Mouse (Mus musculus): ENCODE measurements around the gene Sorbs1. TPM values are rescaled to one million over a fixed set of nuclear protein-coding genes. Genes with fewer than 3 reads are reported as not detected.
A peak's percentile ranks its signal among the peaks of the same experiment; 100 is the strongest.
"Not testable (repeated sequence)": the region's sequence is repeated elsewhere in the genome, so short reads cannot be mapped to it uniquely, and the experiment has no call there.

Sorbs1 gene
- 21.1 and 24.5 TPM in 2 replicates for polyA plus RNA-seq (2016; fragmentation: Nextera tagmentation; extraction: Ambion mirVana)

DNA sequence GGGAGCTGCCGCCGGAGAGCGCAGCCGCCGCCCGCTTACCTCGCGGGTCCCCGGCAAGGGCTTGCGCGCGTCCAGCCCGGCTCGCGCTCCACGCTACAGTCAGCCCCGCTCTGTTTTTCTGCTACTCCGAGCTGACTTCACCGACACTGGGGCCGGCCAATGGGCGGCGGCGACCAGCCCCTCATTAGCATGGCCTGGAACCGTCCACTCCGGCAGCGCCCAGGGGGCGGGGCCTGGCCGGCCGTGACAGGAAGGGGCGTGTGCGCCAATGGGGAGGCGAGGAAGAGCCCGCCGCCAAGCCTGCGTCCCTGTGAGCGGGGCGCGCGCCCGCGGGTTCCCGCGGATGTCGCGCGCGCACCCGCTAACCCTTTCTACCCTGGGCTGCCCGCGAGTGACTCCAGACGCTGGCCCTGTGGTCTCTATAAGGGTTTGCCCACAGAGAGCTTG is at the start of gene Sorbs1:
Gene Sorbs1, minus strand, starts transcription at position 148 of the 447 bp plus-strand sequence.
- Histone ChIP-seq H3K4me3 (peak within 1 kb of the TSS; percentile 79), H3K36me3 (no peaks in the 10 kb centered on the region), H3K9me3 (replicated peaks) (no peaks in the 10 kb centered on the region), H3K4me1 (peaks cover 17% of the 10 kb centered on the region), H3K27me3 (ENCODE audit: low read depth, poor library complexity, severe bottlenecking) (no peaks in the 10 kb centered on the region), H3K27ac (peak within 1 kb of the TSS; percentile 88)
- under 1% methylated on average over 51 of the region's 51 CpGs for WGBS
- DNase-seq (ENCODE audit: low spot score): peak; percentile 96

DNA sequence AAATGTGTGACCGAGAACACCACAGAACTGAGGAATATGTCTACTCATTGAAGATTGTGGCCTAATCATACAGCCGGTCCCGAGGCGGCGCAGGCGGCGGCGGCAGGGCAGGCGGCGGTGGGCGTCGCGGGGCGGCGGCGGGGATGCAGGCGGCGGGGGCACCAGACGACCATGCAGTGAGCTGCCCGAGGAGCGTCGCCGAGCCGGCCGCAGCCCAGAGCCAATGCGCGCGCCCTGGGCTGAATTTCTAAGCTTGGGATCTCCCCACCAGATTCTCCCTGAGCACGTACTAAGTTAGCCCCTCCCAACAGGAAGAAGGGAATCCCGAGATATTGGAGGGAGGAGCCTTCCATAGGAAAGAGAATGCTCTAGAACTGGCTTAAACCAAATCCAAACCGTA is 47.9 kb upstream of the Sorbs1 start:
- H3K9me3 ChIP-seq (replicated peaks); DNase-seq (ENCODE audit: low spot score); H3K4me3 ChIP-seq; H3K4me1 ChIP-seq; H3K27me3 ChIP-seq (ENCODE audit: low read depth, poor library complexity, severe bottlenecking); H3K27ac ChIP-seq: not testable (repeated sequence)
- peaks cover 70% of the 10 kb centered on the region for H3K36me3 ChIP-seq
- WGBS: 80% methylated on average over 17 of the region's 31 CpGs

DNA sequence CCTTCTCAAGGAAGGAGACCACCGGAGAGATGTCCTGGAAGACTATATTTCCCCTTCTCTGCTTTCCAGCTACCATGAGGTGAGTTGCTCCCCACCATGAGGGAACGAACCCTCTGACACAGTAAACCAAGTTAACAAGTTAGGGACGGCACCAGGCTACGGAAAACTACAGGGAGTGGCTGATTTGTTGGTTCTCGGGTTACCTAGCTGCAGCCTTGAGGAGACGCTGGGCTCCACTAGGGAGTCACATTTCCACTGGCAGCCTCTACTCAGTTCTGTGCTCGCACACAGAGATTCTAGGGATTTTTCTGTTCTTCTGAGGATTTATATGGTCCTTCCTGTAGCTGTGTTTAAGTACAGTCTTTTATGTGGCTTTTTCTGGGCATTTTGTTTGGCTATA is 42.5 kb upstream of the Sorbs1 start:
- no peak overlapping the region for H3K27ac ChIP-seq
- H3K4me1 ChIP-seq: no peaks in the 10 kb centered on the region
- H3K27me3 ChIP-seq (ENCODE audit: low read depth, poor library complexity, severe bottlenecking): no peaks in the 10 kb centered on the region
- DNase-seq (ENCODE audit: low spot score): no peak
- 64% methylated on average over 7 of the region's 7 CpGs for WGBS
- H3K9me3 ChIP-seq (replicated peaks): no peaks in the 10 kb centered on the region
- peaks cover 76% of the 10 kb centered on the region for H3K36me3 ChIP-seq
- no peak overlapping the region for H3K4me3 ChIP-seq

DNA sequence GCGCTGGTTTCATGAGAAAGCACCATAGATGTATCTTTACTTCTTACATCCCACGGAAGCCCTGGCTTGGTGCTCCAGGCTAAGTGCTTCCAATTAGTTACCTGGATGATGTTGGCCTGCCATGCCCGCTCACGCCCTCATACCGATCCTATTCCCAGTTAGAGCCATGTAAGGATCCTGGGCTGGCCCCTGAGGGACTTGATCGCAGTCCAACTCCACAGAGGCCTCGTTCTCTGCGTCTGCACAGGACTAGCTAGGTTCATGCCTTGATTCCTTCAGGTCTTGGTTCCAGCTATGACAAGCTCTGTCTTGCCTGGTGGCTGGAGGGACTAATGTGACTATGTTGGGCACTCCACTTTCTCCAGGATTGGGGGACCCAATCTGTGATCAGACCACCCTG is 41.6 kb upstream of the Sorbs1 start:
- H3K4me1 ChIP-seq: no peaks in the 10 kb centered on the region
- H3K36me3 ChIP-seq: peaks cover 85% of the 10 kb centered on the region
- no peaks in the 10 kb centered on the region for H3K27me3 ChIP-seq (ENCODE audit: low read depth, poor library complexity, severe bottlenecking)
- DNase-seq (ENCODE audit: low spot score): no peak
- H3K9me3 ChIP-seq (replicated peaks): no peaks in the 10 kb centered on the region
- WGBS: 95% methylated on average over 8 of the region's 8 CpGs
- H3K27ac ChIP-seq: no peak overlapping the region
- no peak overlapping the region for H3K4me3 ChIP-seq

DNA sequence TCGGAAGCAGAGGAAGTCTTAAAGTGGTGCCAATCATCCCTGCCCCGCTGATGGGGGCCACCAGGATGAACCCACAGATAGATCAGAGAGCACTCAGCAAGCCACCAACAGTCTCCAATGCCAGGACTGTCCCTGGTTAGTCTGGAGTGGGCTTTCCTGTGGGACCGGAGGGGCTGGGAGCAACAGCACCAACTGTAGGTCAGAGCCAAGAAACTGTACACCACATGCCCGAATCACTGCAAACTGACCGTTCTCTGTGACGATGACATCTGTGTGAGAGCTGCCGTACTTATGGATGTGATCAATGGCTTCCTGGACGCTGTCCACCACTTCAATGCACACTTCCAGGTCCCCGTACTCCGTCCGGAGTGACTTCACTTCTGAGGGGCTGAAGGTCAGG is 40.8 kb upstream of the Sorbs1 start:
- Histone ChIP-seq H3K27ac (no peak overlapping the region), H3K9me3 (replicated peaks) (no peaks in the 10 kb centered on the region), H3K4me3 (no peak overlapping the region), H3K36me3 (peaks cover 88% of the 10 kb centered on the region), H3K27me3 (ENCODE audit: low read depth, poor library complexity, severe bottlenecking) (no peaks in the 10 kb centered on the region), H3K4me1 (peaks cover 2% of the 10 kb centered on the region; the same call in 1 of the 2 replicates)
- 94% methylated on average over 11 of the region's 11 CpGs for WGBS
- DNase-seq (ENCODE audit: low spot score): no peak

DNA sequence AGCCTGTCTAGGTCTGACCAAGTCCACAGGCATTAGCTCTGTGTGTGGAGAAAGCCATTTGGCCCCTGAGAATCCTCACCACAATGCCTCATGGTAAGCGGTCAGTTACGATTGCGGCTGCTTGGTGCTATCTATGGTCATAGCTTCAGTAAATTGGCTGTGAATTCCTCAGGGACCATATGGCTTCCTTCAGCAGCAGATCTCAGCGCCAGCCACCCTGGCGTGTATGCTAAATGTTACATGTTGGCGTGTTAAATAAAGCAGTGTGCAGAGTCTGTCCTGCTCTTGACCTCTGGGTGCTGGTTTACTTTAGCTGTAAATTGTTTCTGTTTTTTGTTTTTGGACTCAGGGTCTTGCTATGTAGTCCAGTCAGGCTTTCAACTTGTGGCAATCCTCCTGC is 40.3 kb upstream of the Sorbs1 start:
- Histone ChIP-seq H3K9me3 (replicated peaks) (no peaks in the 10 kb centered on the region), H3K36me3 (peaks cover 88% of the 10 kb centered on the region), H3K27ac (no peak overlapping the region), H3K4me3 (no peak overlapping the region), H3K27me3 (ENCODE audit: low read depth, poor library complexity, severe bottlenecking) (no peaks in the 10 kb centered on the region), H3K4me1 (peaks cover 7% of the 10 kb centered on the region; the same call in 1 of the 2 replicates)
- no peak for DNase-seq (ENCODE audit: low spot score)
- WGBS: 90% methylated on average over 6 of the region's 6 CpGs

DNA sequence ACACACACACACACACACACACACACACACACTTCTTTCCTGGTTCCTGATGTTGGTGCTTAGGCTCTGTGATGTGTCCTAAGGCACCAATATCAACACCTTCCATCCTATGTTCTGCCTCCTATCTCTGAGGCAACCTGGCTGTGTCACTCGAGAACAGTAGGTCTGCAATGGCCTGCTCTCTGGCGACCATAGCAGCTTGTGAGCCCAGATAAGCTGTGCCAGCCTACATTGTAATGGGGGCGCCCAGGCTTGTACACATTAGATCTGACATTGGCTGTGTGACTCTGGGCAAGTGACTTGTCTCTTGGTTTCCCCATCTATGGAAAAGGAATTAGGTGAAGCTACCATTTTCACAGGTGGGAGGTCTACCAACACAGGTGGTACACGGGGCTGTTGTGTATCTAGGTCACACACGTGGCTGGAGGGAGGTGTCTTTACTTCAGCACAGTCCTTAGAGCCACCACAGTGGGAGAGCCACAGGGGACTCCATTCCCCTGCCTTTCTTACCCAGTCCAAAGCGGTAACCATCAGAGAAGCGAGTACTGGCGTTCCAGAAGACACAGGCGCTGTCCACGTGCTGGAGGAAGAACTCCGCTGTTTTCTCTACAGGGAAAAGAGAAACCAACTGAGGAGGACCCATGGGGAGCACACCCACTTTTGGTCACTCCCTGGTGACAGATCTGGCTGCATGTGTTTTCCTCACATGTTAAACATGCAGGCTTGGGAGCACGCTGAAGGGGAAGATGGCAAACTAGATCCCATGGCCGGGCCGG is 39.6 kb upstream of the Sorbs1 start:
- peaks cover 84% of the 10 kb centered on the region for H3K36me3 ChIP-seq
- no peak overlapping the region for H3K27ac ChIP-seq
- no peak for DNase-seq (ENCODE audit: low spot score)
- no peak overlapping the region for H3K4me3 ChIP-seq
- H3K9me3 ChIP-seq (replicated peaks): no peaks in the 10 kb centered on the region
- H3K27me3 ChIP-seq (ENCODE audit: low read depth, poor library complexity, severe bottlenecking): no peaks in the 10 kb centered on the region
- H3K4me1 ChIP-seq: peaks cover 12% of the 10 kb centered on the region; the same call in 1 of the 2 replicates
- 91% methylated on average over 14 of the region's 14 CpGs for WGBS

DNA sequence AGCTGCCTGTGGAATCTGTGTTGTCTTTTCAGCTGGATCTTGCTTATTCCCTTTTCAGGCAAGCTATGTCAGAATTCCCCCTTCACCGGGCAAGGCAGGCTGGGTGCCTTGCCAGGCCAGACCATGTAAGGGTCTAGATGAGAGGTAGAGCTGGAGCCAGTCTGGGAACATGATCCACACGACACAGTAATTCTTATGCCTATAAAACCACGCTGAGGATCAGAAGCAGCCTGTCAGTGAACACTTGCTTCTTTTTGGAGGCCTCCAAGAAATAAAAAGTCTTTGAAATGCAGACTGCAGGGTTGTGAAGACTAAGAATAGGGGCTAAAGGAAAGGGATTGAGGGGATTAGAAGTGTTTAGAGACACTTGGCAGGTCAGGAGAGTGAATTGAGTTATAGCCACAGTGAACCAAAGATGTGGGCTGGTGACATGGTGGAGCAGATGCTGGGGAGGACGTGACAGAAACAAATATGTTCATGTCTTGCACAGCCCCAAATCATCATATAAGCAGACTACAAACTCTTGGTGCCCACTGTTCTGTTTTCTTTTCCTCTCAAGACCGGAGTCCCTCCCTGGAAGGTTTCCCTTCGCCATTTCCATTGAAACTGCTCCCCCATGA is 36.0 kb upstream of the Sorbs1 start:
- Histone ChIP-seq H3K4me3 (no peak overlapping the region), H3K36me3 (peaks cover 48% of the 10 kb centered on the region), H3K4me1 (peaks cover 12% of the 10 kb centered on the region; the same call in 1 of the 2 replicates), H3K27me3 (ENCODE audit: low read depth, poor library complexity, severe bottlenecking) (no peaks in the 10 kb centered on the region), H3K27ac (no peak overlapping the region), H3K9me3 (replicated peaks) (no peaks in the 10 kb centered on the region)
- DNase-seq (ENCODE audit: low spot score): no peak
- WGBS: 75% methylated on average over 6 of the region's 6 CpGs

DNA sequence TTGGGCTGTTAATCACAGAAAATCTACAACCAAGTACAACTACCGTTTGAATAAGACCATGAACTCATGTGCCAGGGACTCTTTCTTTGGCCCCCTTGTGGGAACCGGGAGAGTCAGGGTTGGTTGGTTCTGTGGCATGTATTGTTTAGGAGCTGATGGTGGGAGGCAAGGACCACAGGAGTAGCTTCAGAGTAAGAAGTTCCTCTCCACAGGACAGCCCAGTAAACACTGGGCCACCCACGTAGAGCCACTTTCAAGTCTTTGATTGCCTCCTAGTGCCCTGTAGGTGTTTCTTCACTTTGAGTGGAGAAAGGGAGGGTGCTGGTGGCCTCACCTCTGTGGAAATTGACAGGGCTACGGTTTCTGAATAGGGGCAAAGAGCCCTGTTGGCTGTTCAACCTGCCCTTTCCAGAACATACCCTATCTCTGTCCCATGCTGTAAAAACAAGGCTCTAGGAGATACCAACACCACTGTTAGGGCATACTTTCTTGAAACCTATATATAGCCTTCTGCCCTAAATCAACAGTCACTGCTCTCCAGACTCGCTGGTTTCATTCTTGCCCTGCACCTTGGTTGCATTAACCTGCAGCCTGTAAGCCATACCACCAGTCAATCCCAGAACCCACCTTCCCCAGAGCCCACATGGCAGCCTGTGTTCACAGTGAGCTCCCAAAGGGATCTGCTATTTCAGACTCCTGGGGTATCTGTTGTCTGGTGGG is 35.4 kb upstream of the Sorbs1 start:
- no peak for DNase-seq (ENCODE audit: low spot score)
- no peak overlapping the region for H3K27ac ChIP-seq
- 39% methylated on average over 5 of the region's 5 CpGs for WGBS
- peaks cover 41% of the 10 kb centered on the region for H3K36me3 ChIP-seq
- peaks cover 12% of the 10 kb centered on the region; the same call in 1 of the 2 replicates for H3K4me1 ChIP-seq
- no peak overlapping the region for H3K4me3 ChIP-seq
- no peaks in the 10 kb centered on the region for H3K9me3 ChIP-seq (replicated peaks)
- H3K27me3 ChIP-seq (ENCODE audit: low read depth, poor library complexity, severe bottlenecking): no peaks in the 10 kb centered on the region

DNA sequence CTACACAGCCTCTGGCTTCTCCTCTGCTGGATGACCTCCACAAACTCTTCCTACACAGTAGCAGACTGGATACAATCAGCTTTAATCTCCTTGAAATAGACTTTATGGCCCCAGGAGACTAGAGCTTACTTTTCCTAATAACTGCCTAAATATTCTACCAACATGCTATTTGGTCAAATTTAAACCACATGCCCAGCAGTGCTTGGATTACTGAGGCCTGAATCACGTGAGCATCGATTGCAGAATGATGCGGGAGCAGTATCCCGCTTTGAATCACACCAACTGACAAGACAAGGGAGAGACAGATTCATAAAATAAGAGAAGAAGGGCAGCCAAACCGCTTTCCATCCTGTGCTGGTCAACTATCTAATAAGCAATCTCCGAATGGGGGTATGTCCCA is 34.8 kb upstream of the Sorbs1 start:
- H3K4me3 ChIP-seq: no peak overlapping the region
- H3K27ac ChIP-seq: no peak overlapping the region
- H3K4me1 ChIP-seq: peaks cover 12% of the 10 kb centered on the region; the same call in 1 of the 2 replicates
- H3K27me3 ChIP-seq (ENCODE audit: low read depth, poor library complexity, severe bottlenecking): no peaks in the 10 kb centered on the region
- no peaks in the 10 kb centered on the region for H3K9me3 ChIP-seq (replicated peaks)
- H3K36me3 ChIP-seq: peaks cover 36% of the 10 kb centered on the region
- WGBS: 86% methylated on average over 6 of the region's 6 CpGs
- DNase-seq (ENCODE audit: low spot score): no peak

DNA sequence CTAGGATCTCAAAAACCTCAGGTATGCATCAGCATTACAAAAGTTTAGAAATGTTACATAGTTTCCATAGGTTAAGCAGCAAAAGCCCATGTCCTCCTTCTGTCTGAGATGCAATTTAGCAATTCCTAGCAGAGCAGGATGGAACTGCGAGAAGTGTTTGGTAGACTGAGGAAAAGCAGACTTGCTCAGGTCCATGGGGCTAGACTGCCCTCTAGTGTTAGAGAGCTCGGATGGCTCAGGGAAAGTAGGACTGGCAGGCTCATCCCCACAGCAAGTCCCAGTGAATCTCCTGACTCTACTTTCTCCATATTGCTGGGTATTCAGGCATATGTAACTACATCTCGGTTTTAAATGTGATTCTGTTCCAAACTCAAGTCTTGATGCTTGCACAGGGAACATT is 31.3 kb upstream of the Sorbs1 start:
- peak; percentile 72 for DNase-seq (ENCODE audit: low spot score)
- WGBS: 14% methylated on average over 3 of the region's 3 CpGs
- Histone ChIP-seq H3K9me3 (replicated peaks) (no peaks in the 10 kb centered on the region), H3K4me1 (peaks cover 12% of the 10 kb centered on the region; the same call in 1 of the 2 replicates), H3K36me3 (0 out of 2 replicates have a peak, but pooled peaks cover under 1% of the 10 kb centered on the region), H3K27ac (no peak overlapping the region), H3K4me3 (no peak overlapping the region), H3K27me3 (ENCODE audit: low read depth, poor library complexity, severe bottlenecking) (no peaks in the 10 kb centered on the region)

DNA sequence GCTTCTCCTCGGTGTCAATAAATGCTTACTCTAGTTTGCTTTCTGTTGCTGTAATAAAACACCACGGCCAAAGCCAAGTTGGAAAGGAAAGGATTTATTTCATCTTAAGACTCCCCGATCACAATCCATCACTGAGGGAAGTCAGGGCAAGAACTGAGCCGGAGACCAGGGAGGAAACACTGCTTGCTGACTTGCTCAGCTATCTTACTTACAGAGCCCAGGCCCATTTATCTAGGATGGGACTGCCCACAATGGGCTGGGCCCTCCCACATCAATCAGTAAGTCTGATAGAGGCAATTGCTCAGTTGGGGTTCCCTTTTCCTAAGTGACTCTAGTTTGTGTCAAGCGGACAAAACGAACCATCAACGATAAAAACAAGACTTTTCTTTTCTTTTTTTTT is 29.2 kb upstream of the Sorbs1 start:
- Histone ChIP-seq H3K4me1 (no peaks in the 10 kb centered on the region), H3K36me3 (no peaks in the 10 kb centered on the region), H3K27ac (no peak overlapping the region), H3K4me3 (no peak overlapping the region), H3K27me3 (ENCODE audit: low read depth, poor library complexity, severe bottlenecking) (no peaks in the 10 kb centered on the region), H3K9me3 (replicated peaks) (no peaks in the 10 kb centered on the region)
- no peak for DNase-seq (ENCODE audit: low spot score)
- WGBS: 85% methylated on average over 7 of the region's 7 CpGs

DNA sequence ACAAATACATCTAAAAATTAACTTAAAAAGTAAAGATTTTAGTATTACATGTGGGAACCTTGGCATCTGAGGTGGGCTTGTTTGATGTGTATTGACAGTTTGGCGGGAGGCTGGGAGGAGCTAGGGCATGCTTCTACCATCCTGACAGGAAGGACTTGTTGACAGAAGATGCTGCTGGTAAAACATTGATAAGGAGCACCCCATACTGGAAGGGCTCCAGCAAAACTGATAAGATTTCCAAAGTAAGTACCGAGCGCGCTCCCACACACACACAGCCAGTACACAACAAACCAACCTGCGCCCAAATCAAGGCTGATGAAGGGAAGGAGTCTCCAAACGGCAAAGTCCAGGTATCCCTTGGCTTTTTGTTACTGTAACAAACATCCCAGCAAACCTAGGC is 22.9 kb upstream of the Sorbs1 start:
- 93% methylated on average over 6 of the region's 6 CpGs for WGBS
- H3K27me3 ChIP-seq (ENCODE audit: low read depth, poor library complexity, severe bottlenecking): no peaks in the 10 kb centered on the region
- no peaks in the 10 kb centered on the region for H3K4me1 ChIP-seq
- DNase-seq (ENCODE audit: low spot score): no peak
- no peak overlapping the region for H3K4me3 ChIP-seq
- H3K36me3 ChIP-seq: no peaks in the 10 kb centered on the region
- H3K27ac ChIP-seq: no peak overlapping the region
- H3K9me3 ChIP-seq (replicated peaks): no peaks in the 10 kb centered on the region

All from limb, embryonic 10.5 days (tissue).